Mouse (Mus musculus) central nervous system, embryonic 11.5 days (tissue): ENCODE results near the gene Mrps23. TPM values are rescaled to one million over a fixed set of nuclear protein-coding genes. Genes with fewer than 3 reads are reported as not detected.

Experiments
- polyA plus RNA-seq: library from polyadenylated mRNA; depleted of rRNA; stranded (reverse); fragments of >200 nt; gene quantifications from 2 replicates; pipeline ENCODE4 v1.2.3, GENCODE M21; 2012; rRNA removed

Gene Mrps23
- polyA plus RNA-seq, result 92.2 and 103 TPM in 2 replicates

DNA sequence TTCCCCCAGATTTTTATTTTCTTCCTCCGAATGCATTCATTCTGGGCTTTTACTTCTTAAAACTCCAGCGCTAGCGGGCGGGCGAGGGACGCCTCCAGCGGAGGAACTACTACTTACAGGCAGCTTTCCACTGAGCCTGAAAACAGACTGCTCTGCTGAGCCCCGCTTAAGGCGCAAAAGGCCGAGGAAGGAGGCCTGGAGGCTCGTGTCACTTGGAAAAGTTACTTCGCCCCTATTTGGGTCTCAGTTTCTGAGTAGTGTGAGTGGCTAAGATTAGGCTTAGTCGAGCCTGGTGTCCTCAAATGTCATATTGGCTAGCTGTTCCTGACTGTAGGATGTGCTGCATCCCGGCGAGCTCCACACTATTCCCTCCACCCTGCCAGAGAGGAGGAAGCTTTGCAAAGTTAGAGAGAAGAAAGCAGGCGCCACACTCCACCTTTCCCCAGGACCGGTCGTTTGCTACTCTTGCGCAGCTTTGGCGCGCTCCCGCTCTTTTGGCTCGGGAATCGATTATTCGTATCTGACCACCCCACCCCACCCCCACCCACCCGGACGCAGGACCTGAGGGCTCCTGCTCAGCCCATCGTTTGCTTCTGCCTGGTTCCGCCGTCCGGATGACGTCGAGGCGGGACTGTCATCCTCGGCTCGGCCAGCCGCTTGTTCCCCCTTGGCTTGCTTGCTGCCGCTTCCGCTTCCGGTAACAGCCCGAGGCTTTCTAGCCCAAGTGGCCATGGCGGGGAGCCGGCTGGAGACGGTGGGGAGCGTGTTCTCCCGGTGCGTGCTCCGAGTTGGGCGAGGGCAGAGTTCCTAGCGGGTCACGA, at the start of gene Mrps23:
Gene Mrps23, plus strand, starts transcription at position 677 of the 821 bp plus-strand sequence.

Other genes with a start within 250 kb of the Mrps23 start
- gene Dynll2, start 216.9 kb upstream of the Mrps23 start, polyA plus RNA-seq, result 143 and 238 TPM in 2 replicates
- 701 and 860 TPM in 2 replicates for gene Srsf1, start 157.0 kb upstream of the Mrps23 start, polyA plus RNA-seq
- 34.1 and 59.4 TPM in 2 replicates for gene Vezf1, start 136.1 kb upstream of the Mrps23 start, polyA plus RNA-seq
- 37.6 and 46.6 TPM in 2 replicates for gene Cuedc1, start 106.3 kb upstream of the Mrps23 start, polyA plus RNA-seq
- 6.9 and 8.9 TPM in 2 replicates for gene Ccdc182, start 89.7 kb downstream of the Mrps23 start, polyA plus RNA-seq